Mouse (Mus musculus): ENCODE measurements around the gene Gm17657. TPM values are rescaled to one million over a fixed set of nuclear protein-coding genes. Genes with fewer than 3 reads are reported as not detected.
A peak's percentile ranks its signal among the peaks of the same experiment; 100 is the strongest.
"Not testable (repeated sequence)": the region's sequence is repeated elsewhere in the genome, so short reads cannot be mapped to it uniquely, and the experiment has no call there.

Gene Gm17657
- polyA plus RNA-seq, 1 experiment = not detected

- TF ChIP-seq CTCF (IDR thresholded peaks at IDR 0.05; ENCODE audit: low read depth, low read length) (no peak), POLR2A (IDR thresholded peaks at IDR 0.05; ENCODE audit: borderline replicate concordance, low read depth, low read length) (no peak)
- 0 out of 2 replicates have a peak, but pooled peaks cover under 1% of the 10 kb centered on the region for H3K4me1 ChIP-seq (ENCODE audit: control insufficient read depth, insufficient read depth, low read length)
- H3K27ac ChIP-seq (ENCODE audit: insufficient read depth, low read depth, low read length) = no peak overlapping the region
- H3K4me3 ChIP-seq (ENCODE audit: insufficient read depth, low read length) = no peak overlapping the region
Observed at GRCm38 (mm10) chr17:29508927-29509608, 40.4 kb downstream of the Gm17657 start.

GRCm38 (mm10) chr17:29503700-29504099 is 45.7 kb downstream of the Gm17657 start:
- TF ChIP-seq CTCF (IDR thresholded peaks at IDR 0.05; ENCODE audit: low read depth, low read length) (peak; percentile 33; the same call in 1 of the 2 replicates), POLR2A (IDR thresholded peaks at IDR 0.05; ENCODE audit: borderline replicate concordance, low read depth, low read length) (no peak)
- Histone ChIP-seq H3K4me3 (ENCODE audit: insufficient read depth, low read length) (no peak overlapping the region), H3K4me1 (ENCODE audit: control insufficient read depth, insufficient read depth, low read length) (peaks cover 2% of the 10 kb centered on the region; the same call in 1 of the 2 replicates), H3K27ac (ENCODE audit: insufficient read depth, low read depth, low read length) (no peak overlapping the region)

GRCm38 (mm10) chr17:29502669-29503665 is 46.5 kb downstream of the Gm17657 start:
- no peak overlapping the region for H3K27ac ChIP-seq (ENCODE audit: insufficient read depth, low read depth, low read length)
- TF ChIP-seq CTCF (IDR thresholded peaks at IDR 0.05; ENCODE audit: low read depth, low read length) (no peak), POLR2A (IDR thresholded peaks at IDR 0.05; ENCODE audit: borderline replicate concordance, low read depth, low read length) (no peak)
- H3K4me1 ChIP-seq (ENCODE audit: control insufficient read depth, insufficient read depth, low read length) = peaks cover 2% of the 10 kb centered on the region; the same call in 1 of the 2 replicates
- no peak overlapping the region for H3K4me3 ChIP-seq (ENCODE audit: insufficient read depth, low read length)

- Histone ChIP-seq H3K27ac (ENCODE audit: insufficient read depth, low read depth, low read length) (no peak overlapping the region), H3K4me1 (ENCODE audit: control insufficient read depth, insufficient read depth, low read length) (peaks cover 8% of the 10 kb centered on the region), H3K4me3 (ENCODE audit: insufficient read depth, low read length) (no peak overlapping the region)
- no peak for TF ChIP-seq POLR2A (IDR thresholded peaks at IDR 0.05; ENCODE audit: borderline replicate concordance, low read depth, low read length)
- TF ChIP-seq CTCF (IDR thresholded peaks at IDR 0.05; ENCODE audit: low read depth, low read length) = no peak
Observed at GRCm38 (mm10) chr17:29502005-29502668, 47.3 kb downstream of the Gm17657 start.

- Histone ChIP-seq H3K4me3 (ENCODE audit: insufficient read depth, low read length) (no peak overlapping the region), H3K4me1 (ENCODE audit: control insufficient read depth, insufficient read depth, low read length) (peaks cover 15% of the 10 kb centered on the region), H3K27ac (ENCODE audit: insufficient read depth, low read depth, low read length) (no peak overlapping the region)
- TF ChIP-seq POLR2A (IDR thresholded peaks at IDR 0.05; ENCODE audit: borderline replicate concordance, low read depth, low read length) (no peak), CTCF (IDR thresholded peaks at IDR 0.05; ENCODE audit: low read depth, low read length) (no peak)
Observed at GRCm38 (mm10) chr17:29500802-29501469, 48.5 kb downstream of the Gm17657 start.

GRCm38 (mm10) chr17:29500243-29500740 is 49.1 kb downstream of the Gm17657 start:
- Histone ChIP-seq H3K4me1 (ENCODE audit: control insufficient read depth, insufficient read depth, low read length) (peaks cover 15% of the 10 kb centered on the region), H3K27ac (ENCODE audit: insufficient read depth, low read depth, low read length) (no peak overlapping the region), H3K4me3 (ENCODE audit: insufficient read depth, low read length) (no peak overlapping the region)
- TF ChIP-seq CTCF (IDR thresholded peaks at IDR 0.05; ENCODE audit: low read depth, low read length) (no peak), POLR2A (IDR thresholded peaks at IDR 0.05; ENCODE audit: borderline replicate concordance, low read depth, low read length) (no peak)

- no peak overlapping the region for H3K4me3 ChIP-seq (ENCODE audit: insufficient read depth, low read length)
- no peak overlapping the region for H3K27ac ChIP-seq (ENCODE audit: insufficient read depth, low read depth, low read length)
- H3K4me1 ChIP-seq (ENCODE audit: control insufficient read depth, insufficient read depth, low read length) = peaks cover 18% of the 10 kb centered on the region
Observed at GRCm38 (mm10) chr17:29499511-29499910, 49.9 kb downstream of the Gm17657 start.

GRCm38 (mm10) chr17:29498952-29499351 is 50.5 kb downstream of the Gm17657 start:
- not testable (repeated sequence) for H3K4me3 ChIP-seq (ENCODE audit: insufficient read depth, low read length)
- peak overlapping the region; percentile 78; the same call in 1 of the 2 replicates for H3K27ac ChIP-seq (ENCODE audit: insufficient read depth, low read depth, low read length)
- peaks cover 23% of the 10 kb centered on the region for H3K4me1 ChIP-seq (ENCODE audit: control insufficient read depth, insufficient read depth, low read length)

More at GRCm38 (mm10) chr17:29499511-29499910, 49.9 kb downstream of the Gm17657 start:
- TF ChIP-seq POLR2A (IDR thresholded peaks at IDR 0.05; ENCODE audit: borderline replicate concordance, low read depth, low read length) (no peak), CTCF (IDR thresholded peaks at IDR 0.05; ENCODE audit: low read depth, low read length) (no peak)

- no peak for TF ChIP-seq POLR2A (IDR thresholded peaks at IDR 0.05; ENCODE audit: borderline replicate concordance, low read depth, low read length)
- no peak for TF ChIP-seq CTCF (IDR thresholded peaks at IDR 0.05; ENCODE audit: low read depth, low read length)
- H3K4me3 ChIP-seq (ENCODE audit: insufficient read depth, low read length) = no peak overlapping the region
- peak overlapping the region; percentile 78 for H3K27ac ChIP-seq (ENCODE audit: insufficient read depth, low read depth, low read length)
- peaks cover 30% of the 10 kb centered on the region for H3K4me1 ChIP-seq (ENCODE audit: control insufficient read depth, insufficient read depth, low read length)
Observed at GRCm38 (mm10) chr17:29498028-29498427, 51.4 kb downstream of the Gm17657 start.

- Histone ChIP-seq H3K27ac (ENCODE audit: insufficient read depth, low read depth, low read length) (peak overlapping the region; percentile 77), H3K4me1 (ENCODE audit: control insufficient read depth, insufficient read depth, low read length) (peaks cover 30% of the 10 kb centered on the region)
- not testable (repeated sequence) for H3K4me3 ChIP-seq (ENCODE audit: insufficient read depth, low read length)
Observed at GRCm38 (mm10) chr17:29497481-29497880, 52.0 kb downstream of the Gm17657 start.

Data from bone marrow macrophage, adult 2 months (primary cell).